Mouse (Mus musculus): ENCODE measurements around the gene Spin2f. TPM values are rescaled to one million over a fixed set of nuclear protein-coding genes. Genes with fewer than 3 reads are reported as not detected.
"Not testable (repeated sequence)": the region's sequence is repeated elsewhere in the genome, so short reads cannot be mapped to it uniquely, and the experiment has no call there.

The Spin2f gene
- polyA plus RNA-seq (2015; fragmentation: Nextera tagmentation; extraction: Ambion mirVana): not detected in 2 replicates

DNA sequence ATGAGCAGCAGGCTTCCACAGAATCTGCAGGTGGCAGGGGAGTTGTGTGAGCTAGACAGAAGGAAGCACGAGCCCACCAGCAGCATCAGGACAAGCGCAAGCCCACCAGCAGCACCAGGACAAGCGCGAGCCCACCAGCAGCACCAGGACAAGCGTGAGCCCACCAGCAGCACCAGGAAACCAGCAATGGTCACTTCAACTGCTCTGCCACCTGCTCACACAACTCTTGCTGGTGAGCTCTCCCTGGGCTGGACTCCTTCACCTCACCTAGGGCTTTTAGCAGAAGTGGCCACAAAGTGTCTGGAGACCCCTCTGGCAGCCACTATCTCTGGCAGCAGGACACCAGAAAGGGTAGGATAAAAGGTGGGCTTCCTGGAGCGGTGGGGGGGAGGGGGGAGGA lies at the start of gene Spin2f:
TSS of gene Spin2f (plus strand) at position 301 of the 400 bp plus-strand sequence.
- H3K36me3 ChIP-seq; ATAC-seq (ENCODE audit: insufficient number of reproducible peaks, insufficient read depth, low FRiP score, low TSS enrichment, low read depth); H3K9me3 ChIP-seq; H3K4me3 ChIP-seq; H3K27ac ChIP-seq; H3K4me2 ChIP-seq; H3K4me1 ChIP-seq; H3K27me3 ChIP-seq; H3K9ac ChIP-seq: not testable (repeated sequence)
- WGBS: 46% methylated on average over 1 of the region's 6 CpGs

DNA sequence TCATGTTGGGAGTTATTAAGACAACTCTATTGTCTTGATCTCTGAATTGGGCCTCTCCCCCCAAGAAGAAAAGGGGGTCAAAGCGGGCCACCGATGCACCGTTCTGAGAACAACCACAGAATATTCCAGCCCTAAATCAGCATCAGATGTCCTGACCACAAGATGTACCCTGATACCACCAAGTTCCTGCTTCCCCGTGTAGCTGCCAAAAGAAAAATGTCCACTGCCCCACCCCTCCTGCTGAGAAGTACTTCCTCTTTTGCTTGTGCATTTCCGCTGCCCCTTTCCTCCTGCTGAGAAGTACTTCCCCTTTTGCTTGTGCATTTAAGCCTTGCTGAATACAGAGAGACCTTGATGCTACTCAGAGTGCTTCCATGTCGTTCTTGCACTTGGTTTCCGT lies 41.6 kb upstream of the Spin2f start:
- not testable (repeated sequence) for H3K27me3 ChIP-seq; H3K36me3 ChIP-seq; H3K4me3 ChIP-seq; H3K27ac ChIP-seq; H3K9ac ChIP-seq; H3K4me1 ChIP-seq; H3K4me2 ChIP-seq; ATAC-seq (ENCODE audit: insufficient number of reproducible peaks, insufficient read depth, low FRiP score, low TSS enrichment, low read depth)
- 85% methylated on average over 7 of the region's 7 CpGs for WGBS
- peaks cover 18% of the 10 kb centered on the region for H3K9me3 ChIP-seq

DNA sequence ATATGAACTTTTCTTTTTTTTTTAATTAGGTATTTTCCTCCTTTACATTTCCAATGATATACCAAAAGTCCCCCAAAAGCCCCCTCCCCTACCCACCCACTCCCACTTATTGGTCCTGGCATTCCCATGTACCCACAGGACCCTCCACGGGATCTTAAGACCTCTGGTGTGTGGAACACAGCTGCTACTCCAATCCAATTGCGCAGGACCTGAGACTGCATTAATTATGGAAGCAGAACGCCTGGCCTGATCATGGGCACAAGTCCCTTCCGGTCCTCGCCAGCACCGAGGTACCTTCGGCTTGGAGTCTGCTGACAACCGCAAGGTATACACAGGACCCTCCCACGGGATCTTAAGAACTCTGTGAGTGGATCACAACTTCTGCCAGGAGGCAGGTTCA lies 30.2 kb upstream of the Spin2f start:
- H3K36me3 ChIP-seq; ATAC-seq (ENCODE audit: insufficient number of reproducible peaks, insufficient read depth, low FRiP score, low TSS enrichment, low read depth); H3K4me3 ChIP-seq; H3K27ac ChIP-seq; H3K4me2 ChIP-seq; H3K9ac ChIP-seq; H3K27me3 ChIP-seq; H3K4me1 ChIP-seq: not testable (repeated sequence)
- peaks cover 28% of the 10 kb centered on the region for H3K9me3 ChIP-seq
- WGBS: 79% methylated on average over 9 of the region's 9 CpGs

DNA sequence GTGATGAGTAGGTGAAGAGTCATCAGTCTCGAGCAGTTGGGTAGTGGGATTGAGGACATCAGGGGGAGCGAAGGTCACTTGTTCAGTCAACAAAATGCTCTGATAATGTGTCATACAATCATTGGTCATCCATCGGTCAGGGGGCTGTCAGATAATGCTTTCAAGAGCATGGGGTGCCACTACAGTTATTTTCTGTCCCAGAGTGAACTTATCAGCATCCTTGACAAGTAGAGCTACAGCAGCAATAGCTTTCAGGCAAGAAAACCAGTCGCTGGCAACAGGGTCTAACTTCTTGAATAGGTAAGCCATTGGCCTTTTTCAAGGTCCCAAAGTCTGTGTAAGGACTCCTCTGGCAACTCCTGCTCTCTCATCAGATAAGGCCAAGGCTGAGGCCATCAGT lies 18.6 kb upstream of the Spin2f start:
- peaks cover 31% of the 10 kb centered on the region for H3K9me3 ChIP-seq
- H3K27ac ChIP-seq; H3K27me3 ChIP-seq; H3K4me2 ChIP-seq; H3K36me3 ChIP-seq; H3K4me1 ChIP-seq; H3K9ac ChIP-seq; ATAC-seq (ENCODE audit: insufficient number of reproducible peaks, insufficient read depth, low FRiP score, low TSS enrichment, low read depth); H3K4me3 ChIP-seq: not testable (repeated sequence)
- WGBS: 59% methylated on average over 4 of the region's 4 CpGs

DNA sequence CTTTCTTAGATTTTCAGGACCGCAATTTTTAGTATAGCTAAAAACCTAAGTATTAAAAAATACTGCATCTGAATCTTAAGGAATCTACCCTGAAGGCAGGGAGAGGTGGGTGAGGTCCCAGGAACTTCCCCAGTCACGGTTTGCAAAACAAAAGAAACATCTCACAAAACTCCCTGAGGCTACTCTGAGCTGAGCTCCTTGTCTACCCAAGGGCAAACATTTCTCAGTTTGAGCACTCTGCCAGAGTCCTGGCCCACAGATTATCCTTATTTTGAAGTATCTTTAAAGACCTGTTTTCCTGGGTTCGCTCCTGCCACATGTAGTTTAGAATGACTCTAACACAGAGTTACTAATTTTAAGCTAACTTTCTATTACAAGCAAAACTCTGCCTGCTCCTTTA lies 11.9 kb upstream of the Spin2f start:
- H3K4me2 ChIP-seq; H3K27me3 ChIP-seq; H3K9ac ChIP-seq; H3K27ac ChIP-seq; H3K36me3 ChIP-seq; ATAC-seq (ENCODE audit: insufficient number of reproducible peaks, insufficient read depth, low FRiP score, low TSS enrichment, low read depth); H3K4me1 ChIP-seq; H3K4me3 ChIP-seq: not testable (repeated sequence)
- peaks cover 13% of the 10 kb centered on the region; the same call in 1 of the 2 replicates for H3K9me3 ChIP-seq
- 75% methylated on average over 3 of the region's 3 CpGs for WGBS

Other genes starting within 250 kb of the Spin2f start
- not detected in 2 replicates for gene Btbd35f29, start 136.2 kb upstream of the Spin2f start, polyA plus RNA-seq (2015; fragmentation: Nextera tagmentation; extraction: Ambion mirVana)
- gene Btbd35f26, start 82.6 kb downstream of the Spin2f start, polyA plus RNA-seq (2015; fragmentation: Nextera tagmentation; extraction: Ambion mirVana): not detected in 2 replicates
- not detected in 2 replicates for gene Btbd35f19, start 130.0 kb downstream of the Spin2f start, polyA plus RNA-seq (2015; fragmentation: Nextera tagmentation; extraction: Ambion mirVana)

Data from embryonic facial prominence, embryonic 13.5 days (tissue).